Mouse (Mus musculus): Measurements from ENCODE around the gene Tnpo1.

- TF ChIP-seq POLR2A (IDR thresholded peaks at IDR 0.05; ENCODE audit: low read depth, low read length) (no peak), CTCF (conservative IDR thresholded peaks at IDR 0.05; ENCODE audit: insufficient read depth, insufficient read length, low read depth, low read length) (no peak)
These were observed 45.8 kb downstream of the Tnpo1 start for GRCm38 (mm10) chr13:98880336-98880735.
